Mouse (Mus musculus) urinary bladder, postnatal 4 days (tissue): Measurements from ENCODE around the gene Adam12.

Experiments
- DNase-seq, 2 experiments: peaks; one replicate each; pipeline ENCODE4 v3.0.0; 2021 to 2022; ENCODE audit warnings: low spot score in 2 of 2

The Adam12 gene

DNA sequence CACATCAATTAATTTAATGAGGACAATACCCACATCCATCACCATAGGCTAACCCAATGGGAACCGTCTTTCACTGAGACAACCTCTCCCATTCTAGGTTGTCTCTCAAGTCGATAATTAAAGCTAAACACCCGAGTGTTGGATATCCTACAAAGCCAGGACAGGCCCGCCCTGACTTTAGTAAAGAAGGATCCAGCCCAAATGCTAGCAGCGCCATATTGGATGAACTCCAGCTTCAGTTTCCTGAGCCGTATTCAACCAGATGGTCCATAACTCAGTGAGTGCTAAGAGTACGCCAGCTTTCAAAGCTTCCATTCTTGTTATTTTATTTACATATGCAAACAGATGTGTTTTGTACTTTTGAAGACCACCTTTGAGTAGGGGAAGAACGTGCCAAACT is 81.6 kb downstream of the Adam12 start:
- DNase-seq = peak in 1 of 2 experiments; percentile 40

DNA sequence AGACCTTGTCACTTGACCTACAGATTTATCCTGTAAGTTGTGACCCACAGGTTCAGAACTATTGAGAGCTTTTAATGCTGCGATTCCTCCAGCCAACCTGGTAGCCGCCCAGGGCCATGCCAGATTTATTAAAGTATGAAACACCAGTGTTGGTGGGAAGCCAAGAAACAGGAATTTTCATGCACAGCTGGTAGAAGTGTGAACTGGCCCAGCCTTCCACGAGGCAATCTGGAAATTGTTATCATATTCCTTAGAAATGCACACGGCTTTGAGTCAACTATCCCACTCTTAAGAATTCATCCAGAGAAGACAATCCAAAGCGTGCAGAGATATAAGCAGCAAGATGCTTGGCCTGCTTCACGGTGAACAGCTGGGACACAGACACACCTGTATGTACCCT is 82.6 kb downstream of the Adam12 start:
- DNase-seq = no peak

DNA sequence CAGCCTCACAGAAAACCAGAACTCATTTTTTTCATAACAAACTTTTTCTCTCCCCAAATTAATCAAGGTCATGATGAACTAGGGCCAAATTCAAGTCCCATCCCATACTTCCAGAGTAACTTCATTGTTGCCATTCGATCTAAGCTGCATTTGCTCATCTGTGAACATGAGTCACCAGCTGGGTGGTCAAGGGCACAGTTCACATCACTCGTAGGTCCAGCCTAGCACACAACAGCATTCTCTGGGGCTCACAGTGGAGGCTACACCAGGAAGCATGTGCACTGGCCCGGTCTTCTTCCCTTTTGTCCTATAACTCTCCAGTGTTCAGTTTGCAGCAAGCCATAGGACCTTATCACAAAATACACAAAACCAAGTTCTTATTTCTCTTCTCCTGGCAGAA is 84.4 kb downstream of the Adam12 start:
- no peak for DNase-seq

DNA sequence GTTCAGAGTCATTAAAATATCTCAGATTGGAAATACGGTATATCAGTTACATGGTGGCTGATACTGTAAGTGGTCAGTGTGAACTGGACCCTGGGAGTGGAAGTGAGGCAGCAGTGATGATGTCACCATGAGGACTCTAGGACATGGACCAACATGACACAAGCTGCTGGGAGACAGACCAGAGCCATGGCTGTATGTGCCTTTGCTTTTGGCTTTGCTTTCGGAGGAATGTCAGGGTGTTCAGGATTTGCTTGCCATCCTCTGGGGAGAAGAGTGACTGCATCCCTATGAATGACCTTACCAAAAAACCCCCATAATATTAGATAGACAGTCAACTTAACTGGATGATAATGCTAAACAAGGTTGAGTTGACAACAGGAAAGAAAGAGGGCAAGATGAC is 85.1 kb downstream of the Adam12 start:
- DNase-seq = no peak

DNA sequence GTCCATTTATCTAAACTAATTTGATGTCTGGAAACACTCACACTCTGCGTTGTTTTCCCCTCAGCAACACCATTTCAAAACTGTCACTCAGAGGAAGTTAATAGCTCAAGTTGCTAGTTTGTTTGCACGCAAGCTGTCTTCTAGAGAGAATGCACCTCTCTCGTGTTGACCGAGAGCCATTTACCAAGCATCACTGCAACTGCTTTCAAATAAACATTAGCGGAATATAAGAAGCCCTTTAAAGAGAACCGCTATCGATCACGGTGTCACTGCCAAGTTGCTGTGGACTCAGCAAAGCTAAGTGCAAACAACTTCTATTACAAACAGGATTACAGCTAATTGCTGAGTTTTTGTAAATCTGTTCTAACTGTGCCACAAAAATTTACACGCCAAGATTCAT is 87.8 kb downstream of the Adam12 start:
- DNase-seq = no peak

DNA sequence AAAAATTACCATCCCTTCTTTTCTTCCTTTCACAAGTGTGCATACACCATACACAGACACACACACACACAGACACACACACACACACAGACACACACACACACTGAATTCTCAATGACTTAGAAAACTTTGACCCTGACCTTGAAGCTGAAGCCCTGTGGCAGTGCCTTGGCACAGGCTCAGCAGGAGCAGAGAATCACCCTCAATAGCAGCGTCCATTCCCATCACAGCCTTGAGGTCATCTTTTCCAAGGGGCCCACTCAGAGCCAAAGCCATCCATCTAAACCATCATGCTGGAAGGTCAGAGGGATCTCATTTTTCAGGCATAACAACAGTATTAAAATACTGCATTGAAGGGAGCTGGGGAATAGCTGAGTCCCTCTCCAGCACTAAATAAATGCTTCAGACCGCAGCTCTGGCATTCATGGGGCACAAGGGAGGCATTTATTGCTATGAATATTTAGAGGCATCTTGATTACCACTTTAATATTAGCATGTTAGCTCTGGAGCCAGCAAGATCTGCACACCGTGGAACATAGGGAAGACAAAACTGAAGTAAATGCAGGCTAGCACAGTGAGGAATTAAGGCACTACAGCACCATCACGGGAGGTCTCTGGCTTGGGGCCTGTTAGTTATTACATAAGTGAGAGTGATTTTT is 92.5 kb downstream of the Adam12 start:
- DNase-seq = peak in 1 of 2 experiments; percentile 37

DNA sequence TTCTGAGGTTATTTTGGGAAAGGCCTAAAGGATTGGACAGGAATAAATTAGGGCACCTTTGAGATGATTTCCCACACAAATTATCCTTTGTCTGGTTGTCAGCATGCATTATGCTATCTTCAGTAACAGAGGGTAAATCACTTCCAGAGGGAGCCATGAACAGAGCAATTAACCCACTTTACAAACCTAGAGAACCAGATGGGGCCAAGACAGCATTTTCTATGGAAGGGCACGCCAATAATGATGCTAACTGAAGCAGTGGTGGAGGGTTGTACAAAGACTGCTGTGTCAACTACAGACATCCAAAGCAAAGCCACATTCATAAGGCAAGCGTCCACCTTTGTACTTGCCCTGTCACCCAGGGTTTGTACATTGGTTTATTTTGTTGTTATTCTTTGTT is 99.6 kb downstream of the Adam12 start:
- DNase-seq = no peak

DNA sequence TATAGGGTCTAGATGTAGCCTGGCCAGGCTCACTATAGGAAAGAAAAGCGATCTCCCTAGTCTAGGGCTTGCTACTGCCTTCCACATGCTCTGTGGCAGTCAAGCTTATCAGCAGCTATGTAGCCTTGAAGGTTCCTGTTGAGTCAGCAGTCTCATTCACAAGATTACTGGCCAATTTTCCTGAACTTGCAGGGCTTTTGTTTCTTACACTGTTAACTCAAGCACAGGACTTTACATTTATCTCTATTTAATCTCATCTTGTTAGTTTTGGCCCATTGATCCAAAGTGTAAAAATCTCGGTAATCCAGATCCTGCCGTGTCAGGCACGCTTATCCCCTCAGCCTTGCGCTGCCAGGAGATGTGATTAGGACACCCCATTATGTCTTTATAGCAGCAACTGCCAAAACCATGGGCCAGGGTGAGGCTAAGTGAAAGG is 103.8 kb downstream of the Adam12 start:
- peak in 1 of 2 experiments; percentile 22 for DNase-seq

DNA sequence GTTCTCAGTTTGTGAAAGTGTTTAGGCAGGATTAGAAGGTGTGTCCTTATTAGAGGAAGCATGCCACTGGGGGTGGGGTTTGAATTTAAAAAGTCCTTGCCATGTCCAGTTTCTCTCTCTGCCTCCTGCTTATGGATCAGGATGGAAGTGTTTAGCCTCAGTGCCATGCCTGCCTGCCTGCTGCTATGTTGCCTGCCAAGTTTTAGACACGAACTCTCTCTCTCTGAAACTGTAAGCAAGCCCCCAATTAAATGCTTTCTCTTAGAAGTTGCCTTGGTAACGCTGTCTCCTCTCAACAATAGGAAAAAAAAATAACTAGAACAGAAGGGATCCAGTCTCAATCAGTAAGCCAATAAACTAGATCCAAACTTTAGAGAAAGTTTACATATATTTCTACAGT is 110.5 kb downstream of the Adam12 start:
- DNase-seq = no peak

DNA sequence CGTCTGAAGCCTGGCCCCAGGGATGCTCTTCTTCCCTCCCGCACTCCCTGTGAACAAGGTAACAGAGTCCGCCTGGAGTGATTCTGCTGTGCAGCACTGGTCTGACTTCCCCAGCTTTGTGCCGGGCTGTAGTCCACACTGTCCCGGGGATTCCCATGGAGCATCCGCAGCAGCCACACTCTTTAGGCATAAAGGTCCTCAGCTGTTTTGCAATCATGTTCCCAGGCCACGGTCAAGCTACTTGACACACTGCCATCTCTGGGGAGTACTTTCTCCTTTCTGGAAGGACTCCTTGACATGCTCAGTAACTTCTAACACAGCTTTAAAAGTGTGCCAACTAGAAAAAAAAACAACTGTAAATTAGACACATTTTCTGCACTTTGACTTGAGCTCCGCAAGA is 116.5 kb downstream of the Adam12 start:
- no peak for DNase-seq

DNA sequence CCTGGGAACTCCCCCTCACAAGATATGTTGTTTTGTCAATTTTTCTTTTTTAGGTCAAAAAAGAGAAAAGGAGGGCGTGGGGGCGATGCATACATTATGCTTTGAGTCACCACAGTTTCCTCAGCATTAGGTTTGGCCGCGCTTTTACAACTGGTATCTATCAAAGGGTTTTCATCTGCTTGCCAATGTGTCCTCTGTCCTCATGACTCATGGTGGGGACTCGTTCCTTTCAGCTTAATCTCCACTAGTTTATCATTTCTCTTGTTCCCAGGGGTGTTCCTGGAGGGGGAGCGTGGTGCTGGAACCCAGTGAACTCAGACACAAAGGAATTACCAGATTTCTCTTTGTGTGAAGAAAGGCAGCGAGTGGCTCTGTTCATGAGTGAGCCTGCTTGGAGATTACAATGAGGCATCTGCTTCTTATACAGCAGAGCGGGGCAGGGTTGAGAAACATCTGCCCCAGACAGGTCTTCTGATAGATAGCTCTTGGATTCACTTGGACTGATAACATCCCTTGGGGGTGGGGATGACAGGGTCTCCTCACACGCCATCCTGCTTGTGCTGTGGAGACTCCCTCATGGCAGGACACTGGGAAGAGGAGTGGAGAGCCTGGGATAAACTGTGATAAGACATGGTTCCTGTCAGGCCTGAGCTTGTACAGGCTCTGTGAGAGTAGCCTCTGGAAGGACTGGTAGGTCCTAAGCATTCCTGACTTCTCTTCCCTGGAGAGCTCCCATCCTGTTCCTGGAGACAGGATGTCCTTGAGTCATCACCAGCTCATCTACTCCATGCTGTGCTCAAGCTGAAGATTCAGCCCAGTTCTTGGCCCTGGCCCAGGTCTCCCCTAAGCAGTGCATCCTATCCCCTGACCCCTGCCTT is 117.4 kb downstream of the Adam12 start:
- DNase-seq = peak in 1 of 2 experiments; percentile 23

DNA sequence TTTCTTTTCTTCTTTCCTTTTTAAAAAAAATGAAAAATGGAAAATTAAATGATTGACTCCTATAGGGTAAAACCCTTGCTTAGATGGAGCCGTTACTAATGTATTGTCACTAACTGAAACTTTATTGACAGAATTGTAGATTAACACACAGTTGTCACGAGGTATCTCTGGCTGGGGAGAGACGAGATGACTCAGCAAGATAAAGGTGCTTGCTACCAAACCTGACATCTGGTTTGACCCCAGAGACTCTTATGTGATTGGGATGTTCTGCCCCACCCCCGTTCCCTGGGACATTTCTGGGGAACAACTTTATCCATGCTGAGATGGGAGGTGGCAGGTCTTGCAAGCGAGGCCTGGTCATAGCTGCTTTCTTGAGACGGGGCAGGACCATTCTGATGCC is 118.1 kb downstream of the Adam12 start:
- no peak for DNase-seq

DNA sequence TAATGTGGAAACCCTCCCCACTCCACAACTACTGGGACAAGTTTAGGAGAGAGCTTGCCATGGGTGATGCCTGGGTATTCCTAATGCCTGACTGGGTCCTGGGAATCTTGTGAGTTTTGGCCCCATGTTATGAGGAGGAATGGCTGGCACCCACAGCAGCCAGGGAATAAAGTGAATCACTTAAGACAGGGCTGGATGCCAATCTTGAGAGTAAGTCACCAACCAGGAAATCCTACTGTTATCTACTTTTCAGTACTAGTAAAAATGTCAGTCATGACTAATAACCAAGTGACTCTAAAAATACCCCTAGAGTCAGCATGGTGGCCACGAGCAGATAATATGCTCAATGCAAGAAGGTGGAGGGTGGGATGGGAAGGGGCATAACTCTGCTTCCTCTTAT is 121.8 kb downstream of the Adam12 start:
- DNase-seq = no peak

DNA sequence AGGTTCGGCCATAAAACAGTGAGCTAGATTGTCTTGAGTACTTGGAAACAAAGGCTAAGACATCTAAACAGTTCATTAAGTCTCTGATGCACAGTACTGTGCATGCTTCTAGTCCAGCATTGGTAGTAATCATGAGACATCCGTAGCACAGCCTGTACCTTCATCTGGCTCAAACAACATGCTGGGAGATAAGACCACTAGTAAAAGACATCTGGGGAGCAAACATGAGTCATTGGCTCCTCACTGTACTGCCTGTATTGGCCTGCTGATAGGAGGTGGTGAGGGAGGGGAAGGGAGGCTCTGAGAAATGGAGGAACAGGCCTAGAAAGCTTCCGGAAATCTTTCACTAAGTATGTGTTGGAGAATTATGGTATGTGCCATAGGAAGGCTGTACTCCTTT is 124.1 kb downstream of the Adam12 start:
- no peak for DNase-seq

DNA sequence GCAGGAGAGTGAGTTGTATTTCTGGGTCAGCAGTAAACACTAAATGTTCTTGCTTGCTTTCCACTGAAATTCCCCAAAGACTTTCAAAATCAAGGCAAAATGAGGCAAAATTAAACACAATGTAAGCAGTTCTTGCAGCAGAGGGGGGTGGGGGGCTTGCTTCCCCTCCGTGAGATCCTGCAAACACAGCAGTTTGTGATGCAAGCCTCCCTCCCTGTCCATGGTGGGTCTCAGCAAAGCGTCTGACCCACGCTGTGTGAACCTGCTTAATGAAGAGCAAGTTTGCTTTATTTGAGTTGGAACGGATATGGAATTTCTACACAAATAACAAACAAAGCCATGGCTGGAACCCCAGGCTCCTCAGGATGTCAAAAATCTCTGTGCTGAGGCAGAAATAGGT is 132.9 kb downstream of the Adam12 start:
- DNase-seq = no peak

DNA sequence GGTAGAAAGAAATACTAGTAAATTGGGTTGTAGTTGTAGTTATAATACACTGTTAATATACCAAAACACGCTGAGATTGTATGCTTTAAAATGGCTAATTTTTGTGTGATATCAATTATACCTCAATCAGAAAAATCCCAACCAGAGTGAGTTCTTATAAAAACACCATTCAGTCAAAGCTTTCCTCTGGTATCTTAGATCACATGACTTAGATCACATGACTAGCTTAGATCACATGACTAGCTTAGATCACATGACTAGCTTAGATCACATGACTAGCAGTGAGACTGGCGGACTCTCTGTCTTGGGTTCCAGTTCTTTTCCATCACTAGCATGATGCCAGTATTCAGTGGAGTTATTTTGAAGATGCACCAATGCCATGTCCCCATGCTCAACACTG is 134.1 kb downstream of the Adam12 start:
- no peak for DNase-seq

DNA sequence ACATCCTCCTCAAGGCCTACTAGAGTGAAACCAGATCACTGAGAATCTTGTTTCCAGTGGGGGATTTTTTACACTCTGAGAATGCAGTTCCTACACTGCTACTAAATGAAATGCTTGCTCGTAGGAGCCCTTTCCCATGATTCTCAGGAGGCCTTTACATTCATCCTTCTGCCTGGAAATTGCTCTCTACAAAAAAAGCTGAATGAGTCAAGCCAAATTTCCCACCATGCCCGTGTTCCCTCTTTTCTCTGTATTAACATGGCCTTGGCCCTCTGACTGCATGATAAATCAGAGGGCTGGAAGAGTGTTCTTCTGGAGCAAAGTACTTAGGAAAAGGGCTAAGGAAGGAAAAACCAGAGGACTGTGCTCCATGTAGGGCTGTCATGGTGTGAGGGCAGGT is 138.1 kb downstream of the Adam12 start:
- DNase-seq = no peak

DNA sequence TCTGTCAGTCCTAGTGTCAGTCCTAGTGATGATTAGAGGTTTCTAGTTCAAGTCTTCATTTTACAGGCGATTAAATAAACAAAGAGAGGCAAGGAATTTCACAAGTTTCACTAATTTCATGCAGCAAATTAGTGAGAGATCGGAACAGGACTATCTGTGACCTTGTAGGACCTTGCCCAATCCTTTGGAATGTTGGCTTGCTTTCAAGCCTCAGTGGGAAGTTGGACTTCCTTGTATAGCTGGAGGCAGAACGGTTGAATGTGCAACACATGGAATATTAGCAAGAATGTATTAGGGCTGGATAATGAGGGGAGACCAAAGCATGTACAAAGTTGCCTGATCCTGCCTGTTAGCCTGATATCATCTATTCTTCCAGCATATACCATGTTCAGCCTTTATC is 141.2 kb downstream of the Adam12 start:
- no peak for DNase-seq

DNA sequence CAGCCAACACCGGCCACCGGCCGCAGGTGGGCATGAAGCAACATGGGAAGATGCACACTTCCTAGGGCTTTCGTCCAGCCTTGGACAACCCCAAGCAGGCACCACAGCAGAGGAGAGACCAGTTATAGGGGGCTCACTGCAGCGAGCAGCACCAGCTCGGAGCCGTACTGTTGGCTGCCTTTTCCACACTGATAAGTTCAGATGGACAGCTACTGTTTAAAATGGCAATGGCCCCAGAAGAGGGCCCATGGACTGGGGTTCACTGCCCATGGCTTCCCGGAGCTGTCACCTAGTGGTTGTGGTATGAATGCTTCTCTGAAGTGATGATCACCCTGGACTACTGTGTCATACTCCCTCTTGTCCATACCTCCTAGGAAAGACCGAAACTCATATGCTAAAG is 141.7 kb downstream of the Adam12 start:
- DNase-seq = no peak

DNA sequence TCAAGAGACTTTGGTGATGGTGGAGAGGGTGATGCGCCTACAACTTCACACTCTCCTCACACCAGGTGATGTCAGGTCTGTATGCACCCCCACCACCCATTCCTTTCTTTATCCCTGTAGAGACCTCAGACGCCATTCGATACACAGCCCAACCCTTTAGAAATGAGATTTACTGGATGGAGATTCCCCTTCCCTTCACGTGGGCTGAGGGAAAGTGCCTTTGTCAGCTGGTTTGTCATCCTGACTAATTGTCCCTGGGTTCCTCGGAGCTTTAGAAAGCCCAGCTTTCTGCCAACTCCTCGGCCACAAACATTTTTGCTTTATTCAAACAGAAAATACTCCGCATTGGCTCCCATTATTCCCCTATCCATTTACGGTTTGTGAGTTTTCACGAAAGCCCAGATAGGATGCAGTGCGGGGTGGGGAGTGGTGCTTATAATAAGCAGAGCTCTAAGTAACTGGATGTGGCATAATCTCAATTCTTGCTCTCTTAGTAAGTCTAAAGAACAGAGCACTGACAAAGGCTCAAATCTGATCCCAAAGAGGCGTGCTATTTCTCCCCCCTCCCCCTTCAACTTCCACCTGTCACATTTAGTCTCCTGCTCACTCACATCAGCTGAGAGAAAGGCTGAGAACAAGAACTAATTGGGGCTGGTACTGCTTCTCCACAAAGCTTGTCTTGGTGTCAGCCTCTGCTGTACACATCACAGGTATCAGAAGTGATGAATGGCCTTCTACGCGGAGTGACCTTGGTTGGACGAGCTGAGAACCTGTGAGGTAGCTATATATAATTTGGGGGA is 143.2 kb downstream of the Adam12 start:
- no peak for DNase-seq

DNA sequence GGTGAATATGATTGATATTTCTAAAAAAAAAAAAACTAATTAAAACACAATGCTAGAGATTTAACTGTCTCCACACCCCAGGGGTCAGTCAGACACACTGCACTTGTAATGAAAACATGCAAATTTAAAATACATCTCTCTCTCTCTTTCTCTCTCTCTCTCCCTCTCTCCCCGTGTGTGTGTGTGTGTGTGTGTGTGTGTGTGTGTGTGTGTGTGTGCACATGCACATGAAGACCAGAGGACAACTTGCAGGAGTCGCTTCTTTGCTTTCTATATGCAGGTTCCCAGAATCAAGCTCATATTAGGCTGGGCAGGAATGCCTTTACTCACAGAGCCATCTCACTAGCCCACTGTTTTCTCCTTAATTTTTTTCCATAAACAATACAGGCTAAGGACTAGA is 146.6 kb downstream of the Adam12 start:
- DNase-seq = no peak

DNA sequence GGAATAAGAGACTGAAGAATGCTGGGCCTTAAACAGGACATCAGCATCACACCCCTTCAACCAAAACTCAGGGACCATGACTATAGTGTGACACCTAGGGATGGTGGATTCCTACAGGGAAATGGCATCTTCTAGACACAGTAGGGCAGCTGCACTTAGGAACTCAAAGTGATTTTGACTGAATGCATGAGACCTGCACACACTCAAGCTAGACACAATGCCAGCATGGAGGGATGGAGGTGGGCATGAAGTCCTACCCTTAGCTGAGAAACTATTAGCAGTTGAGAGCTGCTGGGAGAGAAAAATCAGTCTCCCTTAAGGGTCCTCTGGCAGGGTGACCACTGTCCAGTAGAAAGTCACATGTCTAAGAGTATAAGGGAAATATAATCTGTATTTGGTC is 147.0 kb downstream of the Adam12 start:
- DNase-seq = no peak
